Mouse (Mus musculus) intestine, embryonic 14.5 days (tissue): ENCODE data around the gene Mettl15. TPM values are rescaled to one million over a fixed set of nuclear protein-coding genes. Genes with fewer than 3 reads are reported as not detected.

ENCODE experiments used
- ATAC-seq: fragments of 200-750 bp; cut with Nextera tagmentation; replicated peaks from 2 replicates; pipeline ENCODE4 v1.8.0; 2017; ENCODE audit warnings: low read depth, moderate number of reproducible peaks, moderate TSS enrichment, moderate library complexity; ENCODE audit not compliant: low FRiP score, low TSS enrichment
- DNase-seq: peaks from one replicate; pipeline ENCODE4 v3.0.0-alpha.2; 2018; ENCODE audit warnings: low spot score
- H3K27ac ChIP-seq: fragments of 300-500 bp; sonication (generic); 2 replicates; pipeline ENCODE4 v1.5.1; 2014; ENCODE audit warnings: low read depth, mild to moderate bottlenecking, control low read depth
- H3K27me3 ChIP-seq: fragments of 300-500 bp; sonication (generic); replicated peaks from 2 replicates; pipeline ENCODE4 v1.6.1; 2014; ENCODE audit warnings: low read length, control low read depth; ENCODE audit not compliant: control insufficient read depth, insufficient read depth
- H3K36me3 ChIP-seq: fragments of 300-500 bp; sonication (generic); 2 replicates; pipeline ENCODE4 v1.6.1; 2014; ENCODE audit warnings: low read length, control low read depth; ENCODE audit not compliant: control insufficient read depth, insufficient read depth
- H3K4me1 ChIP-seq: fragments of 300-500 bp; sonication (generic); replicated peaks from 2 replicates; pipeline ENCODE4 v1.6.1; 2014; ENCODE audit warnings: low read length, control low read depth, mixed read lengths; ENCODE audit not compliant: control insufficient read depth, insufficient read depth
- H3K4me2 ChIP-seq: fragments of 300-500 bp; sonication (generic); 2 replicates; pipeline ENCODE4 v1.6.1; 2014; ENCODE audit warnings: low read length
- H3K4me3 ChIP-seq: fragments of 300-500 bp; sonication (generic); 2 replicates; pipeline ENCODE4 v1.5.1; 2014; ENCODE audit warnings: low read depth, low read length, control low read depth, mixed read lengths
- H3K9ac ChIP-seq: fragments of 300-500 bp; sonication (generic); 2 replicates; pipeline ENCODE4 v1.6.1; 2014; ENCODE audit warnings: mild to moderate bottlenecking, low read length
- H3K9me3 ChIP-seq: fragments of 300-500 bp; sonication (generic); 2 replicates; pipeline ENCODE4 v1.6.1; 2016; ENCODE audit warnings: low read length, control low read depth; ENCODE audit not compliant: control insufficient read depth
- WGBS: fragments of 180-500 bp; shearing (Covaris S2); extraction: QIAGEN DNeasy Blood & Tissue Kit; methylation state at CpG from one replicate; pipeline ENCODE4 v1.1.7; 2014; 5-methylcytosine and 5-hydroxymethylcytosine counted together
- polyA plus RNA-seq: library from polyadenylated mRNA; unstranded; fragments of >200 nt; fragmentation: Nextera tagmentation; extraction: Ambion mirVana; gene quantifications from 2 replicates; pipeline ENCODE4 v1.2.1, GENCODE M21; 2014

The Mettl15 gene
- polyA plus RNA-seq: 10.6 and 14.6 TPM in 2 replicates

DNA sequence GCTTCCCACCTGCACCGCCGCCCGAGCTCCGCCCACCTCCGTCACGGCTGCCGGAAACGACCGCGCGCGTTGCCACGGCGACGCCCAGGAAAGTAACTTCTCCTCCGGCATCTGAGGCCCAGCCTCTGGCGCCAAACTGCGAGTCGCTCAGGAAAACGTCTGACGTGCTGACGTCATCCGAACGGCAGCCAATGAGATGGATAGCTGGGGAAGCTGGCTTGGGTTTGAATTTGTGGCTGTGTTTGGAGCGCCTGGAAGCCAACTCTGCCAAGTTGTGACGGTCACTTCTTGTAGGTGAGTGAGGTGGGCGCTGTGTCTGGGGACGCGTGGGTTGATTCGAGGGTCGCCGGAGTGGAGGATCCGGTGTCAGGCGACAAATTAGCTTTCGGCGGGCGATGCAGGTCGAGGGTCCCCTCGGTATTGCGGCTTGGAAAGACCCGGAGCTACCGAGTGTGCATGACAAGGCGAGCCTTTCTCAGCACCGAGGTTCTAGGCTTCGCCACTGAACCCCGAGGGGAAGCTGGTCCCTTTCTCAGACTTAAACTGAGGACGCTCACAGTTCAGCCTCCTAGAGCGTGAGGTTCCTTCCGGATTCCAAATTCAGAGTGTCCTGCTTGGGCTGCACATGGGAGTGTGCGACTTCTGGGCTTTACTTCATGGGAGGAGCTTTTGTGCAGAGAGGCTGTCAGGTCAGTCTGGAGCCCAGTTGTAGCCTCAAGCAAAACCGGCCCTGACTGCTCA lies at the start of gene Mettl15, which contains the start of gene Kif18a:
TSS of gene Mettl15 (minus strand) at position 149 of the 741 bp plus-strand sequence.
TSS of gene Kif18a (plus strand) at position 139 of the 741 bp plus-strand sequence.
- Histone ChIP-seq H3K27me3 (no peaks in the 10 kb centered on the region), H3K27ac (peak within 1 kb of the TSS; percentile 73), H3K9ac (peak within 1 kb of the TSS; percentile 70), H3K4me1 (peaks cover 11% of the 10 kb centered on the region), H3K9me3 (no peaks in the 10 kb centered on the region), H3K36me3 (0 out of 2 replicates have a peak, but pooled peaks cover 3% of the 10 kb centered on the region), H3K4me2 (peak within 1 kb of the TSS; percentile 69), H3K4me3 (peak within 1 kb of the TSS; percentile 61)
- DNase-seq: peak; percentile 93
- peak; percentile 98 for ATAC-seq
- under 1% methylated on average over 51 of the region's 51 CpGs for WGBS

DNA sequence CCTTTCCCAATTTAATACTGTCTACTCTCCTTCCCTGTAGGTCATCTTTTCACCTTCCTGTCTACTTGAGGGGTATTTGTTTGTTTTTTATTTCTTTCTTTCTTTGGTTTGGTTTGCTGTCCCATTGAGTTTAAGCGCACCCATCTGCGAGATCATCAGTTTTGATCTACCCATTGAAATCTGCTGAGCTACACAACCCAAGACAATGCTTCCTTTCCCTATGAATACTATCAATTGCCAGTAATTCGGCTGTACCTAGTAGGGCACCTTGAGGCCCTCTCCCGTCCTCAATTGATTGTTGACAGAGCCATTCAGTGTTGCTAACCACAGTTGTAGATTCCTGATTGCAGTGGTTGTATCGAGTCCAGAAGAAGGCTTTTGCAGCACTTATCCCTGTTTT lies 30.8 kb upstream of the Mettl15 start:
- H3K36me3 ChIP-seq: peaks cover 48% of the 10 kb centered on the region
- H3K9ac ChIP-seq: no peak overlapping the region
- DNase-seq: no peak
- WGBS: 97% methylated on average over 5 of the region's 5 CpGs
- no peak overlapping the region for H3K4me3 ChIP-seq
- no peaks in the 10 kb centered on the region for H3K9me3 ChIP-seq
- no peak overlapping the region for H3K27ac ChIP-seq
- no peak overlapping the region for H3K4me2 ChIP-seq
- no peaks in the 10 kb centered on the region for H3K4me1 ChIP-seq
- H3K27me3 ChIP-seq: no peaks in the 10 kb centered on the region
- no peak for ATAC-seq

DNA sequence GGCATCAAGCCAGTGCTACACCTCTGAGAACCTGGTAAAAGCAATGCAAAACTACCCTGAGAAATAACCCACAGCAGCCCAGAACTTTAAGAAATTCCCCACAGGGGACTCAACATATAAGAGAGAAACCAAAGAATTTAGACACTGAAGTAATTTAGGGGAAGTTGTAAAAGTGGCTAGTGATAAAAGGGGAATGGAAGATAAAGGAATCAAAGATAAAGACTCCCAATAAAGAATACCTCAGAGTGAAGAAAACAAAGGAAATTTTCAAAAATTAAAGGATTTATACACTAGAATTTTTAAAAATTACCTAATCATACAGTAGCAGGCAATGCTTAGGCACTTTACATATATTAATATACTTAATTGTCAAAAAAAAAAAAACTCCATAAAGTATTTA lies 23.1 kb upstream of the Mettl15 start:
- Histone ChIP-seq H3K4me3 (no peak overlapping the region), H3K9ac (no peak overlapping the region), H3K4me2 (no peak overlapping the region), H3K9me3 (no peaks in the 10 kb centered on the region), H3K4me1 (no peaks in the 10 kb centered on the region), H3K27me3 (no peaks in the 10 kb centered on the region), H3K36me3 (peaks cover 46% of the 10 kb centered on the region), H3K27ac (no peak overlapping the region)
- DNase-seq (no peak), ATAC-seq (no peak)

DNA sequence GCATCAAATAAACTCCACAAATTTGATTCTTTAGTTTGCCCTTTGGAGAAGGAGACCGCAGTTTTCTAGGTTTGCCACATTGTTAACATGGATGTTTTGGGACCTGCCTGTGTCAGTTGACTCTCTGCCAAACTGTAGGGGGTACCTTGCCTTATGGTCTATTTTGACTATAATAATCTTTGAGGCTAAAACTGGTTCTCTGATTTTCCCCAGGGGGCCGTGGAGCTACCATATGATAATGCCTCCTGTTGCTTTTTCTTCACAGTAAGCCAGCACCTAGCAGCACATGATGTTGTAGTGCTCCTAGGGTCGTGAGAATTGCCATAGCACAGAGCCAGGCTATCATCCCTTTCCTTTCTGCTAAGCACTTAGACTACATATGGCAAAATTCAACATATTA lies 21.7 kb upstream of the Mettl15 start:
- H3K4me3 ChIP-seq: no peak overlapping the region
- WGBS: 89% methylated on average over 3 of the region's 3 CpGs
- no peaks in the 10 kb centered on the region for H3K27me3 ChIP-seq
- H3K36me3 ChIP-seq: peaks cover 40% of the 10 kb centered on the region
- ATAC-seq (no peak), DNase-seq (no peak)
- H3K9me3 ChIP-seq: no peaks in the 10 kb centered on the region
- no peak overlapping the region for H3K4me2 ChIP-seq
- no peak overlapping the region for H3K27ac ChIP-seq
- no peak overlapping the region for H3K9ac ChIP-seq
- H3K4me1 ChIP-seq: no peaks in the 10 kb centered on the region

DNA sequence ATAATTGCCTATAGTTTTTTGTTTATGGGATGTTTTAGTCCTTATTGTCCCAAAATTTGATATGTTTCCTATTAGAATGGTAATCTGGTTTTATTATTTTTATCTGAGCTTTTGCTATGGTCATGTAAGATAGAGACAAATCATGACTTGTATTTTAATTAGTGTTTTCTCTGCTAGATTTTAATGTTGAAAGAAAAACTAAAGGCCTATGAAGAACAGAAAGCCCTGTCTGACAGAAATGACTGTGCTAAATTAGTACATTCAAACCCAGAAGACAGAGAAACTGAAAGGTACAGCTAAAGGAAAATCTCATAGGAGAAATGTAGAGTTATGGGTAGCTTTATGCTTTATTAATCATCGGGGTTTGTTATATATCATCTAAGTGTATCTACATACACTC lies 17.6 kb upstream of the Mettl15 start:
- DNase-seq (no peak), ATAC-seq (no peak)

DNA sequence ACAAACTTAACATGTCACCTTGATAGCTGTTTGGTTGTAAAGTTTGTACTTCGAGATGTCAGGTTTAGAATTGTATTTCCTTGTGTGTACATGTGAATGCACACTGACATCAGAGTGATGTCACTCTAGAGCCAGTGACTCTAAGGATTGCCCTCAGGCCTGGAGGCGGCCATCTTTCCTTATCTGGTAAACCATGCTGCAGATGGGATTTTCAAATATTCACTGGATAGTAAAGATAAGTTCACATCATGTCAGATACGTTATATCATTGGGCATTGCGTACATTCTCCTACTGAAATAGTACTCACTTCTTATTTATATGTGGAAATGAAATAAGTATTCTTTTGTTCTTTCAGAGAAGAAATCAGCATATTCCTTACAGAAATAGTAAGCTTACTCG lies 15.7 kb upstream of the Mettl15 start:
- H3K4me2 ChIP-seq: no peak overlapping the region
- no peaks in the 10 kb centered on the region for H3K9me3 ChIP-seq
- H3K27me3 ChIP-seq: no peaks in the 10 kb centered on the region
- H3K4me3 ChIP-seq: no peak overlapping the region
- H3K4me1 ChIP-seq: no peaks in the 10 kb centered on the region
- no peak overlapping the region for H3K27ac ChIP-seq
- DNase-seq (no peak), ATAC-seq (no peak)
- WGBS: 91% methylated on average over 5 of the region's 5 CpGs
- peaks cover 43% of the 10 kb centered on the region for H3K36me3 ChIP-seq
- H3K9ac ChIP-seq: no peak overlapping the region

More for the DNA sequence above, 17.6 kb upstream of the Mettl15 start:
- Histone ChIP-seq H3K9me3 (no peaks in the 10 kb centered on the region), H3K4me2 (no peak overlapping the region), H3K9ac (no peak overlapping the region), H3K4me1 (no peaks in the 10 kb centered on the region), H3K4me3 (no peak overlapping the region), H3K27ac (no peak overlapping the region), H3K36me3 (peaks cover 38% of the 10 kb centered on the region), H3K27me3 (no peaks in the 10 kb centered on the region)
- WGBS: 98% methylated on average over 1 of the region's 1 CpGs

DNA sequence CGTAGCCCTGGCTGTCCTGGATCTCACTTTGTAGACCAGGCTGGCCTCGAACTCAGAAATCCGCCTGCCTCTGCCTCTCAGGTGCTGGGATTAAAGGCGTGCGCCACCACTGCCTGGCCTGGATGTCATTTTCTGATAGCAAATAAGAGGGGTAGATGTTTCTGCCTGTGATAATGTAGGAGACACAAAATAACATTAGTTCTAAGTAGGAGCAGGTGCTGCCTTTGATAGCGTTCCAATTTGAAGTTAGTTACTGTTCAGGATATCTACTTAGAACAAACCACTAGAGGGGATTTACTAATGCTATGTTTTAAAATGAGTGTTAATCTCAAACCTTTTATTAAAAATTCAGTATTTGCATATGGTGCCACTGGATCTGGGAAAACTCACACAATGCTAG lies 8.8 kb upstream of the Mettl15 start:
- WGBS: 92% methylated on average over 6 of the region's 6 CpGs

DNA sequence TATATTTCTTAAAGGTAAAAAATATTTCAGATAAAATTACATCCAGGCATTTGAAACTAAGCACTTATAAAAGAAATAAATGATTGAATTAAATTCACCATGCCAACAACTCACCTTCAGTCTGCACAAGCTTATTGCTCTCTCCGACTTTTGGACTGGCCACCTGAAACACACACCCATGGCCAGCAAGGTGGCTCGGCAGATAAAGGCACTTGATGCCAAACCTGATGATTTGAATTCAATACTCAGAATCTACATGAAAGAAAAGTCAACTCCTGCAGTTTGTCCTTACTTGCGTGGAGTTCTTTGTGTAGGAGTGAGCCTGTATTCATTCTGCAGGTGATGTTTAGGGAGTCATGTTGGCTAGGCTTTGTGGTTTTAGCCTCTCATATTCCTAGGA lies 3.6 kb upstream of the Mettl15 start:
- 92% methylated on average over 3 of the region's 3 CpGs for WGBS
- DNase-seq (no peak), ATAC-seq (no peak)
- H3K9ac ChIP-seq: no peak overlapping the region
- H3K4me2 ChIP-seq: no peak overlapping the region
- H3K4me3 ChIP-seq: no peak overlapping the region
- peaks cover 7% of the 10 kb centered on the region for H3K4me1 ChIP-seq
- H3K27ac ChIP-seq: no peak overlapping the region
- peaks cover 10% of the 10 kb centered on the region; the same call in 1 of the 2 replicates for H3K36me3 ChIP-seq
- no peaks in the 10 kb centered on the region for H3K27me3 ChIP-seq
- no peaks in the 10 kb centered on the region for H3K9me3 ChIP-seq

More for the DNA sequence above, 8.8 kb upstream of the Mettl15 start:
- no peak overlapping the region for H3K4me3 ChIP-seq
- DNase-seq: no peak
- H3K4me2 ChIP-seq: no peak overlapping the region
- ATAC-seq: no peak
- peaks cover 52% of the 10 kb centered on the region for H3K36me3 ChIP-seq
- H3K9me3 ChIP-seq: no peaks in the 10 kb centered on the region
- no peak overlapping the region for H3K9ac ChIP-seq
- H3K27ac ChIP-seq: no peak overlapping the region
- H3K27me3 ChIP-seq: no peaks in the 10 kb centered on the region
- H3K4me1 ChIP-seq: no peaks in the 10 kb centered on the region

DNA sequence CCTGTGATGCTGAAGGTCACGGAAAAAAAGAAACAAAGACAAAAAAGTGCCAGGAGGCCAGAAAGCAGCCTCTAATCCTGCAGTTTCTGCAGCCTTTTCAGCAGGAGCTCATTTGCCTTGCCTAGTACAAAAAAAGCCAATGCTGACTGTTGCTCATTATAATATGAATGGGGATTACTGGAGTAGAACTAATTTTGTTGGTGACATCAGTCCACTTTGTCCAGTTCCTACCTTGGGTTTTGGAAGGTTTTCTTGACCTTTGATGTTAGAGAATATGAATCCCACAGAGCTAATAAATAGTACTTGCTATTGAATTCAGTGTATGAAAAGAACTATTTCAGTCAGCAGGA lies 768 bp upstream of the Mettl15 start:
- Histone ChIP-seq H3K4me3 (peak overlapping the region; percentile 61), H3K36me3 (0 out of 2 replicates have a peak, but pooled peaks cover 3% of the 10 kb centered on the region), H3K9me3 (no peaks in the 10 kb centered on the region), H3K9ac (peak overlapping the region; percentile 70), H3K27me3 (no peaks in the 10 kb centered on the region), H3K4me2 (peak overlapping the region; percentile 69), H3K27ac (peak overlapping the region; percentile 73; the same call in 1 of the 2 replicates), H3K4me1 (peaks cover 11% of the 10 kb centered on the region)
- no peak for DNase-seq
- ATAC-seq: no peak
- 3% methylated on average over 1 of the region's 1 CpGs for WGBS
